Mouse (Mus musculus) brain, embryonic 14.5 days (tissue): ENCODE data around the gene Cep63. TPM values are rescaled to one million over a fixed set of nuclear protein-coding genes. Genes with fewer than 3 reads are reported as not detected.

Experiments
- DNase-seq: peaks from one replicate; pipeline ENCODE4 v3.0.0-alpha.2; 2011; ENCODE audit warnings: low read depth
- CTCF ChIP-seq: fragments of 200-500 bp; IDR thresholded peaks from 2 replicates; pipeline ENCODE4 v1.5.1; 2012; ENCODE audit warnings: inconsistent platforms, mild to moderate bottlenecking, moderate library complexity, borderline replicate concordance; ENCODE audit not compliant: insufficient read depth, insufficient read length; ENCODE audit errors: extremely low read depth
- POLR2A ChIP-seq: fragments of 200-500 bp; IDR thresholded peaks from 2 replicates; pipeline ENCODE4 v1.6.1; 2012; ENCODE audit warnings: mild to moderate bottlenecking, inconsistent platforms, borderline replicate concordance; ENCODE audit not compliant: poor library complexity, insufficient read depth, insufficient read length, severe bottlenecking; ENCODE audit errors: extremely low read depth
- polyA plus RNA-seq: library from polyadenylated mRNA; depleted of rRNA; stranded (reverse); fragments of >200 nt; gene quantifications from 2 replicates; pipeline ENCODE4 v1.2.3, GENCODE M21; 2012

The Cep63 gene
- polyA plus RNA-seq, 1 experiment = 23.8 TPM

- peak; percentile 80 for DNase-seq
- TF ChIP-seq POLR2A (no peak), CTCF (no peak)
These were observed 842 bp downstream of the Cep63 start for GRCm38 (mm10) chr9:102625401-102625982.

GRCm38 (mm10) chr9:102623581-102623980 lies 2.8 kb downstream of the Cep63 start:
- no peak for DNase-seq
- no peak for TF ChIP-seq CTCF
- no peak for TF ChIP-seq POLR2A

- no peak for DNase-seq
- TF ChIP-seq POLR2A = no peak
- TF ChIP-seq CTCF = no peak
These were observed 3.5 kb downstream of the Cep63 start for GRCm38 (mm10) chr9:102622876-102623275.

- peak; percentile 87 for DNase-seq
- TF ChIP-seq CTCF (peak; percentile 61), POLR2A (no peak)
These were observed 4.0 kb downstream of the Cep63 start for GRCm38 (mm10) chr9:102622192-102622857.

GRCm38 (mm10) chr9:102621385-102621784 lies 4.9 kb downstream of the Cep63 start:
- TF ChIP-seq POLR2A = no peak
- no peak for TF ChIP-seq CTCF

GRCm38 (mm10) chr9:102616267-102616666 lies 10.1 kb downstream of the Cep63 start:
- TF ChIP-seq CTCF (no peak), POLR2A (no peak)
- DNase-seq = no peak

More at GRCm38 (mm10) chr9:102621385-102621784, 4.9 kb downstream of the Cep63 start:
- no peak for DNase-seq

GRCm38 (mm10) chr9:102615071-102615470 lies 11.3 kb downstream of the Cep63 start:
- TF ChIP-seq CTCF (no peak), POLR2A (no peak)
- DNase-seq = no peak

- TF ChIP-seq POLR2A (no peak), CTCF (no peak)
These were observed 17.1 kb downstream of the Cep63 start for GRCm38 (mm10) chr9:102609221-102609620.

GRCm38 (mm10) chr9:102607471-102607870 lies 18.9 kb downstream of the Cep63 start:
- peak; percentile 40 for DNase-seq
- TF ChIP-seq POLR2A (no peak), CTCF (peak; percentile 30; the same call in 1 of the 2 replicates)

More at GRCm38 (mm10) chr9:102609221-102609620, 17.1 kb downstream of the Cep63 start:
- no peak for DNase-seq

- DNase-seq = peak; percentile 56
- no peak for TF ChIP-seq CTCF
- no peak for TF ChIP-seq POLR2A
These were observed 21.2 kb downstream of the Cep63 start for GRCm38 (mm10) chr9:102605162-102605561.

- DNase-seq = no peak
- TF ChIP-seq CTCF (no peak), POLR2A (no peak)
These were observed 24.7 kb downstream of the Cep63 start for GRCm38 (mm10) chr9:102601666-102602065.

GRCm38 (mm10) chr9:102601187-102601586 lies 25.1 kb downstream of the Cep63 start:
- no peak for DNase-seq
- TF ChIP-seq CTCF = no peak

GRCm38 (mm10) chr9:102595662-102596436 lies 30.5 kb downstream of the Cep63 start:
- TF ChIP-seq CTCF = no peak
- no peak for TF ChIP-seq POLR2A
- DNase-seq = no peak

GRCm38 (mm10) chr9:102594667-102595393 lies 31.5 kb downstream of the Cep63 start:
- DNase-seq = peak; percentile 33
- TF ChIP-seq POLR2A = no peak
- TF ChIP-seq CTCF = no peak
